Mouse (Mus musculus): ENCODE measurements at regions not wholly inside any gene's neighbourhood (a gene's known extent, or its start where the extent isn't known, plus 50 kb on each side); places are given as distances from the start of the nearest gene placed in this dataset.

GRCm38 (mm10) chr1:137053134-137053533, 92.9 kb upstream of the Nr5a2 start:
- H3K9me3 ChIP-seq (ENCODE audit: control insufficient read depth, insufficient read depth, low read depth, low read length) = no peaks in the 10 kb centered on the region

GRCm38 (mm10) chr1:137051515-137051914, 91.3 kb upstream of the Nr5a2 start:
- Histone ChIP-seq H3K36me3 (ENCODE audit: control insufficient read depth, insufficient read depth, low read length, poor library complexity, severe bottlenecking) (no peaks in the 10 kb centered on the region), H3K4me1 (ENCODE audit: control insufficient read depth in 2 of 2, insufficient read depth in 2 of 2, low read length in 2 of 2, poor library complexity in 1 of 2) (no peaks in the 10 kb centered on the region), H3K4me3 (ENCODE audit: insufficient read depth in 1 of 2, low read depth in 1 of 2, low read length in 2 of 2, poor library complexity in 1 of 2, severe bottlenecking in 1 of 2) (no peak overlapping the region), H3K27ac (ENCODE audit: insufficient read depth, low read depth, low read length, poor library complexity, severe bottlenecking) (no peak overlapping the region), H3K9me3 (ENCODE audit: control insufficient read depth, insufficient read depth, low read depth, low read length) (no peaks in the 10 kb centered on the region), H3K9ac (ENCODE audit: insufficient read depth, low read depth, low read length, poor library complexity, severe bottlenecking) (no peak overlapping the region)
- in situ Hi-C loops (cut with MboI; ENCODE audit: low sequenced_read_pairs in 2 of 2, unreplicated experiment in 2 of 2) = no loop called here
- no peak for DNase-seq (ENCODE audit: low read depth, low spot score)
- TF ChIP-seq ZC3H11A (IDR thresholded peaks at IDR 0.05; ENCODE audit: borderline replicate concordance, low read depth, low read length) (no peak), ZNF384 (IDR thresholded peaks at IDR 0.05; ENCODE audit: low read depth, low read length) (no peak), MAFK (IDR thresholded peaks at IDR 0.05; ENCODE audit: insufficient read depth, low read depth, low read length) (no peak), CHD2 (IDR thresholded peaks at IDR 0.05; ENCODE audit: low read depth, low read length) (no peak), HCFC1 (IDR thresholded peaks at IDR 0.05; ENCODE audit: borderline replicate concordance, insufficient read depth, low read length) (no peak)

More at GRCm38 (mm10) chr1:137053134-137053533, 92.9 kb upstream of the Nr5a2 start:
- no peak overlapping the region for H3K9ac ChIP-seq (ENCODE audit: insufficient read depth, low read depth, low read length, poor library complexity, severe bottlenecking)
- no peaks in the 10 kb centered on the region for H3K36me3 ChIP-seq (ENCODE audit: control insufficient read depth, insufficient read depth, low read length, poor library complexity, severe bottlenecking)
- no peak overlapping the region for H3K27ac ChIP-seq (ENCODE audit: insufficient read depth, low read depth, low read length, poor library complexity, severe bottlenecking)
- no peak overlapping the region for H3K4me3 ChIP-seq (ENCODE audit: insufficient read depth in 1 of 2, low read depth in 1 of 2, low read length in 2 of 2, poor library complexity in 1 of 2, severe bottlenecking in 1 of 2)
- TF ChIP-seq ZC3H11A (IDR thresholded peaks at IDR 0.05; ENCODE audit: borderline replicate concordance, low read depth, low read length) (no peak), ZNF384 (IDR thresholded peaks at IDR 0.05; ENCODE audit: low read depth, low read length) (no peak), HCFC1 (IDR thresholded peaks at IDR 0.05; ENCODE audit: borderline replicate concordance, insufficient read depth, low read length) (no peak), CHD2 (IDR thresholded peaks at IDR 0.05; ENCODE audit: low read depth, low read length) (no peak), MAFK (IDR thresholded peaks at IDR 0.05; ENCODE audit: insufficient read depth, low read depth, low read length) (no peak)
- in situ Hi-C loops (cut with MboI; ENCODE audit: low sequenced_read_pairs in 2 of 2, unreplicated experiment in 2 of 2) = no loop called here
- no peaks in the 10 kb centered on the region for H3K4me1 ChIP-seq (ENCODE audit: control insufficient read depth in 2 of 2, insufficient read depth in 2 of 2, low read length in 2 of 2, poor library complexity in 1 of 2)
- DNase-seq (ENCODE audit: low read depth, low spot score) = no peak

- no peak overlapping the region for H3K9ac ChIP-seq (ENCODE audit: insufficient read depth, low read depth, low read length, poor library complexity, severe bottlenecking)
- in situ Hi-C loops (cut with MboI; ENCODE audit: low sequenced_read_pairs in 2 of 2, unreplicated experiment in 2 of 2) = no loop called here
Measured at GRCm38 (mm10) chr1:137044076-137044475, 83.8 kb upstream of the Nr5a2 start.

GRCm38 (mm10) chr1:137042414-137043010, 82.3 kb upstream of the Nr5a2 start:
- no peaks in the 10 kb centered on the region for H3K9me3 ChIP-seq (ENCODE audit: control insufficient read depth, insufficient read depth, low read depth, low read length)

More at GRCm38 (mm10) chr1:137044076-137044475, 83.8 kb upstream of the Nr5a2 start:
- no peak for TF ChIP-seq CHD2 (IDR thresholded peaks at IDR 0.05; ENCODE audit: low read depth, low read length)
- no peak for TF ChIP-seq ZC3H11A (IDR thresholded peaks at IDR 0.05; ENCODE audit: borderline replicate concordance, low read depth, low read length)
- no peak for TF ChIP-seq HCFC1 (IDR thresholded peaks at IDR 0.05; ENCODE audit: borderline replicate concordance, insufficient read depth, low read length)
- H3K36me3 ChIP-seq (ENCODE audit: control insufficient read depth, insufficient read depth, low read length, poor library complexity, severe bottlenecking) = no peaks in the 10 kb centered on the region
- H3K27ac ChIP-seq (ENCODE audit: insufficient read depth, low read depth, low read length, poor library complexity, severe bottlenecking) = no peak overlapping the region
- no peak for DNase-seq (ENCODE audit: low read depth, low spot score)
- peaks cover 0 to 2% of the 10 kb centered on the region in 2 experiments; a peak in 1 of 4 replicates for H3K4me1 ChIP-seq (ENCODE audit: control insufficient read depth in 2 of 2, insufficient read depth in 2 of 2, low read length in 2 of 2, poor library complexity in 1 of 2)
- no peaks in the 10 kb centered on the region for H3K9me3 ChIP-seq (ENCODE audit: control insufficient read depth, insufficient read depth, low read depth, low read length)
- H3K4me3 ChIP-seq (ENCODE audit: insufficient read depth in 1 of 2, low read depth in 1 of 2, low read length in 2 of 2, poor library complexity in 1 of 2, severe bottlenecking in 1 of 2) = no peak overlapping the region

More at GRCm38 (mm10) chr1:137042414-137043010, 82.3 kb upstream of the Nr5a2 start:
- Histone ChIP-seq H3K4me1 (ENCODE audit: control insufficient read depth in 2 of 2, insufficient read depth in 2 of 2, low read length in 2 of 2, poor library complexity in 1 of 2) (peaks cover 0 to 2% of the 10 kb centered on the region in 2 experiments; a peak in 1 of 4 replicates), H3K4me3 (ENCODE audit: insufficient read depth in 1 of 2, low read depth in 1 of 2, low read length in 2 of 2, poor library complexity in 1 of 2, severe bottlenecking in 1 of 2) (no peak overlapping the region), H3K27ac (ENCODE audit: insufficient read depth, low read depth, low read length, poor library complexity, severe bottlenecking) (no peak overlapping the region), H3K36me3 (ENCODE audit: control insufficient read depth, insufficient read depth, low read length, poor library complexity, severe bottlenecking) (no peaks in the 10 kb centered on the region), H3K9ac (ENCODE audit: insufficient read depth, low read depth, low read length, poor library complexity, severe bottlenecking) (no peak overlapping the region)
- DNase-seq (ENCODE audit: low read depth, low spot score) = no peak
- TF ChIP-seq ZC3H11A (IDR thresholded peaks at IDR 0.05; ENCODE audit: borderline replicate concordance, low read depth, low read length) = no peak
- TF ChIP-seq ZNF384 (IDR thresholded peaks at IDR 0.05; ENCODE audit: low read depth, low read length) = no peak
- TF ChIP-seq MAFK (IDR thresholded peaks at IDR 0.05; ENCODE audit: insufficient read depth, low read depth, low read length) = no peak
- TF ChIP-seq CHD2 (IDR thresholded peaks at IDR 0.05; ENCODE audit: low read depth, low read length) = no peak
- TF ChIP-seq HCFC1 (IDR thresholded peaks at IDR 0.05; ENCODE audit: borderline replicate concordance, insufficient read depth, low read length) = no peak
- in situ Hi-C loops (cut with MboI; ENCODE audit: low sequenced_read_pairs in 2 of 2, unreplicated experiment in 2 of 2) = no loop called here

Data from ES-E14 (cell line).